Mouse (Mus musculus) adrenal gland (tissue): ENCODE results near the gene Methig1.
"Not testable (repeated sequence)": the region's sequence is repeated elsewhere in the genome, so short reads cannot be mapped to it uniquely, and the experiment has no call there.

ENCODE experiments used
- intact Hi-C: fragments of 180-260 bp; cut with DNase I; formaldehyde crosslinking; loops from one replicate; pipeline ENCODE4 v1.15.1; 2025

Gene Methig1

DNA sequence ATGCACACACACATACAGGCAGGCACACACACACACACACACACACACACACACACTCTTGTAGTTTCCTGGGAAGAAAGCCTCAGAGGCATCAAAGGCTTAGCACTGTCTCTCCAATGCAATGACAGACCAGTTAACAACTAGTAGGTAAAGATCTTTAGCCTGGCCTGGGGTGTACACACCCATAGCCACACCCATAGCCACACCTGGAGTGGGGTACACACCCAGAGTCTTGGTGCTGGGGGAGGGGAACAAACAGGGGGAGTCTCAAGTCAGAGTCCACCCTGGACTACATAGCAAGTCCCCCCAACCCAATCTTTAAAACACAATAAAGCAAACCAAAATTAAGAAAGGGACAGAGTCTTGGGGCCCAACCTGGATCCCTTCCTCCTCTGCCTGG is 15.6 kb upstream of the Methig1 start:
- intact Hi-C loops: not testable (repeated sequence)

DNA sequence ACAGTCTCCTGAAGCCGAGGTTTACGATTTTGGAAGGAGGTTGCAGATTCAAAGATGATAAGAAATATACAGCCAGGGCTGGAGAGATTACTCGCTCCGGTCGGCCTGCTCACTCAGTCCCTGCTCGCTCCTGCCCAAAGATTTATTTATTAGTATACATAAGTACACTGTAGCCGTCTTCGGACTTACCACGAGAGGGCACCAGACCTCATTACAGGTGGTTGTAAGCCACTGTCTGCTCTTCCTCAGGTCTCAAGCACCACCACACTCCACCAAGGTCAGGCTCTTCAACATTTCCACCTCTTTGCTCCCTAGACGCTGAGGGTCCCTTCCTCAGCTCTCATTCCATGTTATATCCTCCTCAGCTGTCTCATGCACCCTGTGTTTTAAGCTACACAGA is 15.1 kb upstream of the Methig1 start:
- intact Hi-C loops: not testable (repeated sequence)

- intact Hi-C loops: not testable (repeated sequence)
These were observed 11.5 kb upstream of the Methig1 start for GRCm38 (mm10) chr15:100341314-100341980.

DNA sequence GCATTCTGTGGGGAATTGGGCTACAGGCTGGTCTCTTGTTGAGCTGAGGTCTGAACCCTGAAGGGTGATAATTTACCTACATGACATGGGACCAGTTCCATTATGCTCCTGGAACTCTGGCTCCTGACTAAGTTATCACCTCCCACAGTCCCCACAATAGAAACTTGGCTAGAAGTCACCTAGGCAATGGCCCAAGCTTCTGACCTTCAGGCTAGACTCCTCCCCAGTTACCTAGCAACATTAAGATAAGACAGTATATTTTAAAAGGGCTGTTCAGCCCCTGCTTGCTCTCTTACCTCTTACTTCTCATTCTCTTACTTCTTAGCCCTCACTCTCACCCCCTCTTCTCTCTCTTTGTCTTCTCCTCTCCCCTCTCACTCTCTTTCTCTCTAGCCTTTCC is 7.5 kb upstream of the Methig1 start:
- intact Hi-C loops: no loop called here

- intact Hi-C loops: no loop called here
These were observed 6.2 kb upstream of the Methig1 start for GRCm38 (mm10) chr15:100346761-100347160.

- intact Hi-C loops: no loop called here
These were observed 3.5 kb upstream of the Methig1 start for GRCm38 (mm10) chr15:100349496-100349895.

GRCm38 (mm10) chr15:100351501-100352060 is 1.4 kb upstream of the Methig1 start:
- intact Hi-C loops: no loop called here

DNA sequence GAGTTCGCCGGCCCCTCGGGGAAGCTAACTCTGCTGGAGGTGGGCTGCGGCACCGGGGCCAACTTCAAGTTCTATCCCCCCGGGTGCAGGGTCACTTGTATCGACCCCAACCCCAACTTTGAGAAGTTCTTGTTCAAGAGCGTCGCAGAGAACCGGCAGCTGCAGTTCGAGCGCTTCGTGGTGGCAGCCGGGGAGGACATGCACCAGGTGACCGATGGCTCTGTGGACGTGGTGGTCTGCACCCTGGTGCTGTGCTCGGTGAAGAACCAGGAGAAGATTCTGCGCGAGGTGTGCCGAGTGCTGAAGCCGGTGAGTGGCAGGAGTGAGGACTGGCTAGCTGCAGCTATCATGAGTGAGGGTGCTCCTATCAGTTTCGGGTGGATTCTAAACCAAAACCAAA is 450 bp downstream of the Methig1 start:
- intact Hi-C loops: not testable (repeated sequence)

DNA sequence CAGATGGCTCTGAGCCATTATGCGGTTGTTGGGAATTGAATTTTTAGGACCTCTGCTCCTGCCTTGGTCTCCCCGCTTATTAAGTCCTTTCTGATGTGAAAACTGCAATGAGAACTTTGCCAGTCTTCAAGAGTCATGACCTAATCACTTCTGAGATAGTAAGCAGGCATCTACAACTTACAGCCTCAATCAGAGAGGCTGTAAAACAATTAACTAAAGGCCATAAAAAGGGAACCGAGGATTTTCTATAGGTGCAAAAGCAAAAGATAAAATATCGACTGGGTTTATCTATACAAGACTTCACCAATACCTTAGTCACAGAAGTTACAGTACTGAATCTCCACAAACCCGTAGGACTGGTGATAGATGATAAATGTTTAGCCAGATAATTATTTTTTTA is 2.9 kb downstream of the Methig1 start:
- intact Hi-C loops: no loop called here

DNA sequence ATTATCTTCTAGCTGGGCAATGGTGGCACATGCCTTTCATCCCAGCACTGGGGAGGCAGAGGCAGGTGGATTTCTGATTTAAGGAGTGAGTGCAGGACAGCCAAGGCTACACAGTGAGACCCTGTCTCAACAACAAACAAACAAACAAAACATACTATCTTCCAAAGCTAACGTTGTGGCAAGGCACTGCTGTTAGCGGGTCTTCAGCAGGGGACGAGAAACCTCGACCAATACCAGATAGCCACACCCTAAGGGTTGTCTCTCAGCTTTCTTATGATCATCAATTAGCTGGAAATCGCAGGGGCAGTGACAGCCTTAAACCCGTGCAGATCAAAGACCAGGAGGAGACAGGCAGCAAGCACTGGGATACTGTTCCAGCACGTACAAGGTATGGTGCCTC is 11.3 kb downstream of the Methig1 start, which contains the start of gene Higd1c:
TSS of gene Higd1c (plus strand) at position 301 of the 400 bp plus-strand sequence.
- intact Hi-C loops: no loop called here

DNA sequence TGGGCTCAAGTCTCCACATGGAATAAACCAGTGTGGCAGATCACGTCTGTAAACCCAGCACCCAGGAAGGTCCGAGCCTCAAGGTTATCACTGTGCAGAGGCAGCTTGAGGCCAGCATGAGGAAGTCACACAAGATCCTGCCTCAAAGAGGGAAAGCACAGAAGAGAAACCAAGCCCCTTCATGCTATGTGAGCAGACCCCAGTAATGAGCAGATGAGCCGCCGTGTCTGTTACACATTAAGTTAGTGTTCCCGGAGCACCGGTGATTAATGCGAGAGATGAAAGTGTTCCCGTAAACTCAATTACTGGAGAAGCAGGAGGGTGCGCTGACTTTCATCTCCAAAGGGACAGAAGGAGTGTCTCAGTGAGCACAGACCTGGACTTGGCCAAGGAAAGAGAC is 13.0 kb downstream of the Methig1 start:
- intact Hi-C loops: not testable (repeated sequence)

GRCm38 (mm10) chr15:100367119-100367518 is 14.2 kb downstream of the Methig1 start:
- intact Hi-C loops: no loop called here

DNA sequence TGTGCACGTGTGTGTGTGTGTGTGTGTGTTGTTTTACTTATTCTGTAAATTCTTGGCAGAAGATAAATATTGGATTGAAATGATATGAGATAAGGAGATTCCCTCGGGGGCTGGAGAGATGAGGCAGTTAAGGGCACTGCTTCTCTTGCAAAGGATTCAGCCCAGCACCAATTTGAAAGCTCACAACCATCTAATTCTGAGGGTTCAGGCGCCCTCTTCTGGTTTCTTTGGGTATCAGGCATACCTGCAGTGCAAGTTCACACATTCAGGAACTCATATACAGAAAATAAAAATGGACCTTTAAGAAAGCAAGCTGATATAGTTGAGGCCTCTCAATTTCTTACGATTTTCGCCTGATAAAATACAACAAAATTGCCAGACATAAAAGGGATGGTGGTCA is 22.1 kb downstream of the Methig1 start:
- intact Hi-C loops: loop anchor here (10.0 kb wide), 1 partner anchor 110 kb away; no protein-coding TSS in a partner anchor

GRCm38 (mm10) chr15:100377847-100378505 is 25.0 kb downstream of the Methig1 start:
- intact Hi-C loops: loop anchor here (10.0 kb wide), 1 partner anchor 113 kb away; no protein-coding TSS in a partner anchor

- intact Hi-C loops: loop anchor here (10.0 kb wide), 1 partner anchor 115 kb away; no protein-coding TSS in a partner anchor
These were observed 26.7 kb downstream of the Methig1 start for GRCm38 (mm10) chr15:100379658-100380057.

DNA sequence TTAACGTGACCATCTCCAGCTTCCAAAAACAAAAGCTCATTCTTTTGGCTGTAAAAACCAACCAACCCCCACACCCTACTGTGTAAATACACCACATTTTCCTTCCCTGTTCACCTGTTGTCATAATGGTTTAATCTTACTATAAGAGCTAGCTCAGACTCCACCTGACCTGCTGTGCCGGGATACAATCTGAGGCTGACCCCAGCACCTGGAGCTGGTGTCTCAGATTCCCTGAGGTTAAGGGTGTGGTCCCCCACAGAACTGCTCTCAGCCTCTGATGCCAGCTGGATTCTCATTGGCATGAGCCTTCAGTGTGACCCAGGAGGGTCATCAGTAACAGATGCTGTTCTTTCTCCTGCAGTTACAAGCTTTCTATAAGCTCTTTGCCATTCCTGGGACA is 27.2 kb downstream of the Methig1 start:
- intact Hi-C loops: no loop called here

GRCm38 (mm10) chr15:100385705-100386104 is 32.8 kb downstream of the Methig1 start:
- intact Hi-C loops: no loop called here

- intact Hi-C loops: no loop called here
These were observed 34.7 kb downstream of the Methig1 start for GRCm38 (mm10) chr15:100387544-100388223.

DNA sequence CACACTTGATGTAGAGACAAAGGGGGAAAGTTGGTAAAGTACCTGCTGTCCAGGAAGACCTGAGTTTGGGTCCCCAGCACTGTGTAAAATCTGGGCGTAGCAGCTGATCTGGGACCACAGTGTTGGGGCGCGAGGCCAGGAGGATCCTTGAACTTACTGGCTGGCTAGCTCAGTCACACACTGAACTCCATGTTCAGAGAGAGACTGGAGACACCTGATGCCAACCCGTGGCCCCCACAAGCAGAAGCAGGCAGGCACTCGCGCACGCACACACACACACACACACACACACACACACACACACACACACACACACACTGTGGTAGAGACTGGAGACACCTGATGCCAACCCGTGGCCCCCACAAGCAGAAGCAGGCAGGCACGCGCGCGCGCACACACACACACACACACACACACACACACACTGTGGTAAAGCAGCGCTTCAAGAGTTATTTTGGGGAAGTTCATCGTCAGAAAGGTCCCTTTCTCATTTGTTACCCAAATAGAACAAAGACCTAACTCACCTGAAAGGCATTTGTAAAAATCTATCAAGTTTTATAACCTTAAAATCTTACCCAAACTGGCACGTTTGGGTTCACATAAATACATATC is 35.4 kb downstream of the Methig1 start:
- intact Hi-C loops: no loop called here

GRCm38 (mm10) chr15:100388886-100389285 is 35.9 kb downstream of the Methig1 start:
- intact Hi-C loops: no loop called here

- intact Hi-C loops: loop anchor here (5.0 kb wide), 1 partner anchor 66 kb away; no protein-coding TSS in a partner anchor
These were observed 38.1 kb downstream of the Methig1 start for GRCm38 (mm10) chr15:100391066-100391465.
